Mouse (Mus musculus) 3T3-L1 (cell line): Measurements from ENCODE around the gene Phf7.
A peak's percentile ranks its signal among the peaks of the same experiment; 100 is the strongest.

ENCODE experiments used
- DNase-seq: peaks from one replicate; pipeline ENCODE4 v3.0.0-alpha.2; 2015; ENCODE audit warnings: low read depth, low spot score

Gene Phf7

DNA sequence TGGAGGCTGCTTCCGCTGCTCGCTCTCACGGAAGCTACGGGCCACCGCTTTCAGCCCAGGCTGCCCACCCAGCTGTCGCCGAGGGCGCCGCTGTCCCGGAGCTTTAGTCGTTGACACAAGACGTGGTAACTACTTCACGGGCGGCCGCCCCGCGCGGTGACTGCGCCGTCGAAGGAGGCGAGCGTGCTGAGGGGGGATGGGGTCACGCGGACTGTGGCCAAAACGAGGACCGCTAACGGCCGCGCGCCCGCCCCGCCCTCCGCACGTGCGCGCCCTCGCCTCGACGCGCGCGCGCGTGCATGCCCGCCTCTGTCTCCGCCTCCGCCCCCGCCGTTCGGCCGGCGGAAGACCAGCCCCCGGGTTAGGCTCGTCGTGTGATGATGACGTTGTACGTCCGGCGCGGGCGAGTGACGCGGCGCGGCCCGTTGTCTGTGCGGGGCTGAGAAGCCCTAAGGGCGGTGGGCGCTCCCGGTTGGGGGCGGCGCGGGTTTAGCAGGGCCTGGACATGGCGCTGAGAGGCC is at the start of gene Phf7, which contains the start of gene Bap1:
Phf7 (minus strand) TSS at position 234 of the 521 bp plus-strand sequence.
Bap1 (plus strand) TSS at position 367 of the 521 bp plus-strand sequence.
- DNase-seq: peak; percentile 74

GRCm38 (mm10) chr14:31285728-31286127 is 34.6 kb upstream of the Phf7 start:
- DNase-seq: no peak

DNA sequence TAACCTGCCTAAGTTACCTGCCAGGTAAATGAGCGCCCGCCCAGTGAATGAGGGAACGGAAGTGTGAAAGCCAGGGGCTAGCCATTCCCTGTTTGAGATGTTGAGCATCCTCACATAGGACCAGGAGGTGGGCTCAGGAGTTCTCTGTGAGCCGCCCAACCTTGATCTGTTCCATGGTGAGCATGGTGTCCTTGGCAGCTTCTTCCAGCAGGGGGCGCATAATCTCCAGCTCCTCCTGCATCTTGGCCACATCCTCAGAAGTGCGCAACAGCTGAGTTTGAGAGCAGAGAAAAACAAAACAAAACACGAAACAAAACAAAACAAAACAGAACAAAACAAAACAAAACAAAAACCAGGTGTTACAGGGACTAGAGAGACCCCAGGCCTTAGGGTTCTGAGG is 21.0 kb upstream of the Phf7 start:
- DNase-seq: peak; percentile 79

GRCm38 (mm10) chr14:31271121-31271520 is 20.0 kb upstream of the Phf7 start:
- DNase-seq: no peak

GRCm38 (mm10) chr14:31269456-31270100 is 18.5 kb upstream of the Phf7 start:
- no peak for DNase-seq

DNA sequence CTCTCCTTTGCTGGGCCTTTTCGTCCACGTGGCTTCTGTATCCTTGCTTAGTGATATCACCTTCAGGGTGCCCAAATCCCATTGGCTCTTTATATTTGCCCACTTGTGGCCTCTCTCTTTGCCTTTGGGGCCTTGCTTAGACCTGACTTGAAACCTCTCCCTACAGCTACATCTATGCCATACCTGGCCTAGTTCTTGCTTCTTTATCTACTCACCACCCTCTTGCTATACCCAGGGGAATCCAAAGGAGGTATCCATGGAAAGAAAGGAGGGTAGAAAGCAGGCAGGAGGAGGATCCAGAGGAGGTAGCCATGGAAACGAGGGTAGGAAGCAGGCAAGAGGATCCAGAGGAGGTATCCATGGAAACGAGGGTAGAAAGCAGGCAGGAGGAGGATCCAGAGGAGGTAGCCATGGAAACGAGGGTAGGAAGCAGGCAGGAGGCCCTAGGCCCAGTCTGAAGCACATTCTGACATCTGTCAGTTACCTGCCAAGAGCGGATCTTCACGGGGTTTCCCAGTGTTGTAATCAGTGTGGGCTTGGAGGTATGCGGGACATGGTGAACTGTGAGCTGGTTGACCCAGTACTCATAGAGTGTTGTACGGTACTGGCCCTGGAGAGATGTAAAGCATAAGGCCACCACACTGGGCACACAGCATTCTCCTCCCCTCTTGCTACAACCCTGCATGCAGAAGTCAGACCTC is 17.3 kb upstream of the Phf7 start:
- no peak for DNase-seq

GRCm38 (mm10) chr14:31267649-31268048 is 16.5 kb upstream of the Phf7 start:
- DNase-seq: no peak

- DNase-seq: no peak
These were observed 9.8 kb upstream of the Phf7 start for GRCm38 (mm10) chr14:31260932-31261331.

- DNase-seq: no peak
These were observed 9.3 kb upstream of the Phf7 start for GRCm38 (mm10) chr14:31260374-31260773.

GRCm38 (mm10) chr14:31258476-31259050 is 7.4 kb upstream of the Phf7 start:
- no peak for DNase-seq

GRCm38 (mm10) chr14:31252091-31252490 is 974 bp upstream of the Phf7 start:
- no peak for DNase-seq

DNA sequence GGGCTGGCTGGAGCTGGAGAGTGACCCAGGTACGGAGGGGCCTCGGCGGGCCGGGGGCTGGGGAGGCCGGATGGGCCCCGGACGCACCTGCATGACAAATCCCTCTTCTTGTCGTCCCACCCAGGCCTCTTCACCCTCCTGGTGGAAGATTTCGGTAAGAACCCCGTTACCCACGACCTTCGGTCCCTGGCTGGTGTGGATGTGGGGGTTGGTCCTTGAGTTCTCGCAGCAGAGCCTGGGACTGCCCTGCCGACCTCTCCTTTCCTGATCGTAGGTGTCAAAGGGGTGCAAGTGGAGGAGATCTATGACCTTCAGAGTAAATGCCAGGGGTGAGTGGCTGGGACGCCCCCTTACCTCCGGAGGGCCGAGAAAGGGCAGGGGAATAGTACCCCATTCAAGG is 509 bp upstream of the Phf7 start:
- no peak for DNase-seq

DNA sequence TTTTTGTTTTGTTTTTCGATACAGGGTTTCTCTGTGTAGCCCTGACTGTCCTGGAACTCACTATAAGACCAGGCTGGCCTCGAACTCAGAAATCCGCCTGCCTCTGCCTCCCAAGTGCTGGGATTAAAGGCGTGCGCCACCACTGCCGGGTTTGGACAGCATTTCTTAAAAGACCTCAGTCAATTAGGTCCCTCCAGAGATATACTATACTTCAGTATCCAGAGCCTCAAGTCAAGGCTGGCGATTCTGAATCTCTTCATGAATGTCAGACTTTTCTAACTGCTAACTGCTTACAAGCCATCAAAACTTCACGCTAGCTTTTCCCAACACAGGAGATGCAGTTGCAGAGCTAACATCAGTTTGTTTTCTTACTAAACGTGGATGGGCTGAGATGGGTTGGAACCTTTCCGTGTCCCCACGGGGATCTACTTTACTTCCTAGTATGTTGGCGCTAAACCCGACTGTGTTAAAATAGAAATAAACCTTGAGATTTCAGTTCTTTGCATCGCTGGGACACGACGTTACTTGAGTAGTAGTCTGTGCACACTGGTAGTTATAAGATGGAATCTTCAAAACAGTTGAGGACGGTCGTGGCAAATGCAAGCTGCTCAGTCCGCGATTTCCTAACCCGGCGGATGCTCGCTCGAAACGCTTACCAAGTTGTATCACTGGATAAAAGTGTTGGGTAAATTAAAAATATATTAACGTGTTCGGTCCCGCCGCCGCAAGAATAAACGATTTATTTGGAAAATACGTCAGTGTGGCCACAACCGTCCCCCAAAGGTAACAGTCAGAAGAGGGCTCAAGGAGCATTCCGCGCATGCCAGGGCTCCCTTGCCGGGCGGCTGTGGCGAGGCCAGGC is 664 bp downstream of the Phf7 start:
- DNase-seq: peak; percentile 65

DNA sequence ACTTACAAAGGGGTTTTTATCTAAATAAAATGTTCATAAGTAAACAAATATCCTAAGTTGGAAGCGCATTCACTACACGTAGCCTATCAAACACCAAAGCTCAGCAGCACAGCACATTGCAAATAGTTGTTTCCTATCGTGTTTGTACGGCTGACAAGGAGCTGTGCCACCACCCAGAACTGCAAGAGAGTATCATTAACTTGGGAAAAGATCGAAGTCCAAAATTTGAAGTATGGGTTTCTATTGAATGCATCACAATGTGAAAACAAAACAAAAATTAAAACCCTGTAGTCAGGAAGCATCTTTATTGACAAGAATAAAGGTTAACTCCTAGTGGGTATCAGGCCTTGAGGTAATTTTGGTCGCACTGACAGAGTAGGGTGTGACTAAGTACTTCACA is 2.7 kb downstream of the Phf7 start:
- no peak for DNase-seq

DNA sequence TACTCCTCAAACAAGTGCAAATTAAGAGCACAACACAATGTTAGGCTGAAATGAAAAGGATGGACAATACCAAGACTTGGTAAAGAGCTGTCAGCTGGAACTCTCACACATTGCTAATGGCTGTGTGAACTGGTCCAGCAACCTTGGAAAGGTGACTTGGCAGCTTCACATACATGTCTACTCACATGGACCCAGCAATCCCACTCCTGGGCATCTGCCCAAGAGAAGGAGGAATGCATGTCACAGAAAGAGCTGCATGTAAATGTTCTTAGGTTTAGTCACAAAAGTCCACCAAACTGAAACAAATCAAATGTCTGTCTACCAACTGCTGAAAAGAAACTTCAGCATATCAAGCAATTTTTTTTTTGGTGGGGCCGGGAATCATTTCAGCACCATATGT is 5.2 kb downstream of the Phf7 start:
- DNase-seq: no peak

DNA sequence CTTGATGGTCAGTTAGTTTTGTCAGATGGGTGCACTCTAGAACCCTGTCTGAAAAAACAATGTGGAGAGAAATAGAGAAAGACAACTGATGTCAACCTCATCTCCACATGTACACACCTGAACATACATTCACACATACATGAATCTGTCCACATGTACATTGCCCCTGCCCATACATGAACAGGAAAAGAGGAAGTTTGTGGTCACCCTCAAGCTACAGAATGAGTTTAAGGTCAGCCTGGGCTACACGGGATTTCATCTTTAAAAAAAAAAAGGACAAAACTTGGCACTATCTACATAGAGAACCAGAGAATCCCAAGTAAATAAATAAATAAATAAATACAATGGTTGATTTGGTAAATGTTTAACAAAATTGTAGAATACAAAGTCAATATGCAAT is 6.3 kb downstream of the Phf7 start:
- no peak for DNase-seq

DNA sequence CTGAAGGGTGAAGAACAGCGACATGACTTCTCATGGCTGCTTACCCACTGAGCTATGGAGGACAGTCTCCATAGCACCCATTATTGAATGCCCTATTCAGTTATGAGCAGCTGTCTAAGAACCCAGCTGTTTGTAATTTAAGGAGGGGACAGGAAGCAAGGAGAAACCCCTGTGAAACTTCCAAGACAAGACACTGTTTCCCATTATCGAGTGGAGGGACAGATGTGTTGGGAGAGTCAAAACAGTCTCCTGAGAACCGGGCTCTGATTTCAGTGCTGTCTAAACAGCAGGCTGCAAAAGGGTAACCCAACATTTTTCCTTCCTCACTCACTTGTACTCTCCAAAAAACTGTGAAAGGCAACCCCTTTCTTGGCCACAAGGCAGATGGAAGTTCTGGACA is 10.6 kb downstream of the Phf7 start:
- DNase-seq: no peak

DNA sequence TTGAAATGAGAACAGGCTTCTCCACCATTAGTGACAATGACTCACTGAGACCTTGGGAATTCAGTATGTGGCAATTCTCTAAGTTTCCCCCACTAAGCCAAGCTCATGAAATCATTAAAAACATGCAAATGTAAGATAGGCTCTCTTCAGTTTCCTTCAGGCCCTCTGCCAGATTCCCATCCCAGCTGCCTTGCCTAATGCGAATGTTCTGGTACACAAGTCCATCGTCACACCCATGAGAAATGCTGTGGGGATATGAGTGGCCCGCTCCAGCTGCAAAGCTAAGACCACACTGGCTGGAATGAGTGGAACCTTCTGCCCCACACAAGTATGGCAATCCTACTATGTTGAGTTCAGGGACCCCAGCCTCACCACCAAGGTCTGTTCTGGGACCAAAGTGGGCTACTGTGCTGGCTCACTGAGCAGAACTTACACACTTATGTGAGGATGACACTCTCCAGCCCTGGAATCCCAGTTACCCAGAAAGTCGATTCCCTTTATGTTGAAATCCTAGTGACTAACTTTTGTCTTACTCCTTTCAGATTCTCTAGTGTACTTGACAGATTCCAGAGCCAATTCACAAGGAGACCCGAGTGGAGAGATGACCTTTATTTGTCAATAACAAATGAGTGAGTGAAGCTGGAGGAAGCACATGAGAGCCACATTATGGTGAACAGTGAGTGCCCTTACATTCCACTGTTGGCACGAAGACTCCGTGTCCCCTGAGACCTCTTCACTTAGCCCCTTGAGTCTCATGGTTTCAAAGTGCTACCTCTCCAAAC is 13.8 kb downstream of the Phf7 start:
- DNase-seq: no peak

GRCm38 (mm10) chr14:31233996-31234591 is 17.0 kb downstream of the Phf7 start:
- peak; percentile 78 for DNase-seq
